In genomic region chr4:85916034-85916433, GRCm38 (mm10) we compare ENCODE assay signal across 11 mouse cellular contexts.
DNase-seq lines count a peak whose midpoint lies in the region; ATAC-seq and TF ChIP-seq lines count a peak whose summit lies in the region.
"Had no signal": no experiment of that assay in that cellular context is flagged by ENCODE, and none has a peak within 500 bp of the region (broad histone marks: within the 10 kb centered on the region; RNA-seq: fewer than 3 reads in every experiment).

No protein-coding gene starts in this region.

- WGBS in midbrain, postnatal 0 days: 29% methylated on average over 2 of the region's 2 CpGs
- WGBS in midbrain, embryonic 16.5 days: 36% methylated on average over 2 of the region's 2 CpGs

- TF ChIP-seq CTCF in midbrain, postnatal 0 days (IDR thresholded peaks at IDR 0.05): no peak

- no peak overlapping the region for H3K4me2 ChIP-seq in midbrain, postnatal 0 days (ENCODE audit: low read depth, low read length, poor library complexity, severe bottlenecking)
- H3K4me2 ChIP-seq in midbrain, embryonic 16.5 days (ENCODE audit: low read length): no peak overlapping the region

- H3K9me3 ChIP-seq in midbrain, postnatal 0 days (ENCODE audit: low read length): no peaks in the 10 kb centered on the region
- no peaks in the 10 kb centered on the region for H3K9me3 ChIP-seq in midbrain, embryonic 16.5 days (replicated peaks; ENCODE audit: control insufficient read depth, low read length, poor library complexity, severe bottlenecking)

- H3K27ac ChIP-seq in midbrain, postnatal 0 days (ENCODE audit: low read depth, low read length): no peak overlapping the region
- no peak overlapping the region for H3K27ac ChIP-seq in midbrain, embryonic 16.5 days (ENCODE audit: low read length)
- H3K27ac ChIP-seq: macrophage had no signal

- H3K4me3 ChIP-seq in midbrain, postnatal 0 days (ENCODE audit: low read depth, low read length): no peak overlapping the region
- H3K4me3 ChIP-seq in midbrain, embryonic 16.5 days (ENCODE audit: low read depth, low read length): no peak overlapping the region
- H3K4me3 ChIP-seq: myocyte had no signal

- no peaks in the 10 kb centered on the region for H3K36me3 ChIP-seq in midbrain, postnatal 0 days (ENCODE audit: insufficient read depth, low read length)
- H3K36me3 ChIP-seq in midbrain, embryonic 16.5 days (ENCODE audit: control insufficient read depth, insufficient read depth, low read length): no peaks in the 10 kb centered on the region

- no peak overlapping the region for H3K9ac ChIP-seq in midbrain, postnatal 0 days (replicated peaks; ENCODE audit: low read length, poor library complexity, severe bottlenecking)
- no peak overlapping the region for H3K9ac ChIP-seq in midbrain, embryonic 16.5 days (ENCODE audit: low read depth, low read length)

- DNase-seq in heart, postnatal 10 days: peak; percentile 31 to 33
- DNase-seq in heart, adult 9 months (ENCODE audit: low spot score in 2 of 2): no peak
- peak; percentile 3 for DNase-seq in midbrain, postnatal 0 days (ENCODE audit: low spot score)
- DNase-seq in fibroblast of lung, adult 2 months (ENCODE audit: low read depth): peak; percentile 49
- no peak for DNase-seq in thymus, postnatal 14 days
- DNase-seq in thymus, postnatal 0 days (ENCODE audit: low spot score): no peak
- DNase-seq: gastrocnemius, postnatal 36 days had no signal

- no peaks in the 10 kb centered on the region for H3K4me1 ChIP-seq in midbrain, postnatal 0 days (ENCODE audit: insufficient read depth, low read length)
- no peaks in the 10 kb centered on the region for H3K4me1 ChIP-seq in midbrain, embryonic 16.5 days (ENCODE audit: control insufficient read depth, insufficient read depth, low read length)

- no peak for ATAC-seq in midbrain, postnatal 0 days (ENCODE audit: low FRiP score)
- ATAC-seq in midbrain, embryonic 16.5 days: no peak

- intact Hi-C loops in heart, postnatal 10 days (cut with DNase I): no loop called here

- H3K27me3 ChIP-seq in midbrain, postnatal 0 days (ENCODE audit: insufficient read depth, low read length): no peaks in the 10 kb centered on the region
- H3K27me3 ChIP-seq in midbrain, embryonic 16.5 days (ENCODE audit: control insufficient read depth, insufficient read depth, low read depth, low read length): no peaks in the 10 kb centered on the region
- H3K27me3 ChIP-seq: CH12.LX had no signal

Comparison
In these comparisons a context has a peak if more than half of its experiments do, and no peak if none do; other contexts are left out.
1. DNase-seq: peak in heart, postnatal 10 days (2 of 2), midbrain, postnatal 0 days (single experiment) and fibroblast of lung, adult 2 months (single experiment); none in heart, adult 9 months (0 of 2), thymus, postnatal 14 days (single experiment) and thymus, postnatal 0 days (single experiment).